Mouse (Mus musculus) limb, embryonic 15.5 days (tissue): ENCODE results near the gene Psd. TPM values are rescaled to one million over a fixed set of nuclear protein-coding genes. Genes with fewer than 3 reads are reported as not detected.

ENCODE experiments used
- ATAC-seq: fragments of 200-750 bp; cut with Nextera tagmentation; 2 replicates; pipeline ENCODE4 v1.8.0; 2017; ENCODE audit warnings: low read depth, moderate TSS enrichment; ENCODE audit not compliant: insufficient number of reproducible peaks, low FRiP score, low TSS enrichment
- H3K27ac ChIP-seq: fragments of 300-500 bp; sonication (generic); 2 replicates; pipeline ENCODE4 v1.5.1; 2015; ENCODE audit warnings: moderate library complexity, mild to moderate bottlenecking, inconsistent platforms
- H3K27me3 ChIP-seq: fragments of 300-500 bp; sonication (generic); 2 replicates; pipeline ENCODE4 v1.6.1; 2015; ENCODE audit warnings: inconsistent platforms
- H3K36me3 ChIP-seq: fragments of 300-500 bp; sonication (generic); 2 replicates; pipeline ENCODE4 v1.6.1; 2015; ENCODE audit warnings: inconsistent platforms
- H3K4me1 ChIP-seq: fragments of 300-500 bp; sonication (generic); 2 replicates; pipeline ENCODE4 v1.6.1; 2015; ENCODE audit warnings: inconsistent platforms
- H3K4me2 ChIP-seq: fragments of 300-500 bp; sonication (generic); 2 replicates; pipeline ENCODE4 v1.6.1; 2015; ENCODE audit warnings: mild to moderate bottlenecking, inconsistent platforms
- H3K4me3 ChIP-seq: fragments of 300-500 bp; sonication (generic); 2 replicates; pipeline ENCODE4 v1.5.1; 2015; ENCODE audit warnings: mild to moderate bottlenecking, inconsistent platforms
- H3K9ac ChIP-seq: fragments of 300-500 bp; sonication (generic); 2 replicates; pipeline ENCODE4 v1.6.1; 2015; ENCODE audit warnings: inconsistent platforms
- H3K9me3 ChIP-seq: fragments of 300-500 bp; sonication (generic); 2 replicates; pipeline ENCODE4 v1.6.1; 2016; ENCODE audit warnings: inconsistent platforms
- WGBS: fragments of 180-500 bp; shearing (Covaris S2); methylation state at CpG from one replicate; pipeline ENCODE4 v1.1.7; 2015; 5-methylcytosine and 5-hydroxymethylcytosine counted together
- polyA plus RNA-seq: library from polyadenylated mRNA; unstranded; fragments of >200 nt; fragmentation: Nextera tagmentation; extraction: Ambion mirVana; gene quantifications from 2 replicates; pipeline ENCODE4 v1.2.1, GENCODE M21; 2015

Gene Psd
- polyA plus RNA-seq, 1 experiment from 2014 or later = 5.8 TPM

DNA sequence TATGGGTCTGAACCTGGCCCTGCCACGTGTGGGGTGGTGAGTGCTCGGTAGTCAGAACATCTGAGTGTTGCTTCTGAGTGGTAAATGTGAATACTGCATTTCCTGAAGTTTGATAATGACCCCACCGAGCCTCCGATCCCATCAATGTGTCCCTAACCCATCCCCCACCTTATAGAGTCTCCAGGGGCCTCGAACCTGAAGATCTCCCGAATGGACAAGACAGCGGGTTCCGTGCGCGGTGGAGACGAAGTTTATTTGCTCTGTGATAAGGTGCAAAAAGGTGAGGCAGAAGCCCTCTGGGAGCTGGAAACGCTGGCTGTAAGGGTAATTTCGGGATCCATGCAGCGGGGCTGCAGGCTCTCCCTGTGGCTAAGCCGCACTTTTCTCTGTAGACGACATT, 19.2 kb downstream of the Psd start:
- 84% methylated on average over 16 of the region's 16 CpGs for WGBS

DNA sequence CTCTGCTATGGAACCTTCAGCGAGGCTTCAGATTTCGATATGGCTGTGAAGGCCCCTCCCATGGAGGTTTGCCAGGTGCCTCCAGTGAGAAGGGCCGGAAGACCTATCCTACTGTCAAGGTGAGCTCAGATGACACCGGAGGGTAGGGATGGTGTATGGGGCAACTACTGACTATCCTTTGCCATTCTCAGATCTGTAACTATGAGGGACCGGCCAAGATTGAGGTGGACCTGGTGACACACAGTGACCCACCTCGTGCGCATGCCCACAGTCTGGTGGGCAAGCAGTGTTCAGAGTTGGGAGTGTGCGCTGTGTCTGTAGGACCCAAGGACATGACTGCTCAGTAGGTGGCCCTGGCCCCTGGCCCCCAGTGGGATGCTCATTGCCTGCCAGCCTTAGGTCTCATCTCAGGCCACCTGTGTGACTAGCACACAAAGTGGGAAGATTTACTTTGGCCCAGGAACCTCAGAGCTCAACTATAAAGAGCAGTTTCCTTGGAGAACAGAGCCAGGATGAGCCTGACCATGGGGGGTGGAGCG, 20.1 kb downstream of the Psd start:
- no peak overlapping the region for H3K27ac ChIP-seq
- peaks cover 27% of the 10 kb centered on the region for H3K27me3 ChIP-seq
- peaks cover 40% of the 10 kb centered on the region for H3K4me1 ChIP-seq
- H3K4me3 ChIP-seq = no peak overlapping the region
- H3K9ac ChIP-seq = no peak overlapping the region
- no peak for ATAC-seq
- peaks cover 35% of the 10 kb centered on the region for H3K36me3 ChIP-seq
- H3K4me2 ChIP-seq = no peak overlapping the region
- no peaks in the 10 kb centered on the region for H3K9me3 ChIP-seq
- 93% methylated on average over 9 of the region's 9 CpGs for WGBS

More for the DNA sequence above, 19.2 kb downstream of the Psd start:
- no peak for ATAC-seq
- no peak overlapping the region for H3K27ac ChIP-seq
- peaks cover 40% of the 10 kb centered on the region for H3K4me1 ChIP-seq
- H3K36me3 ChIP-seq = peaks cover 44% of the 10 kb centered on the region
- no peak overlapping the region for H3K9ac ChIP-seq
- H3K9me3 ChIP-seq = no peaks in the 10 kb centered on the region
- H3K27me3 ChIP-seq = peaks cover 32% of the 10 kb centered on the region
- no peak overlapping the region for H3K4me3 ChIP-seq
- H3K4me2 ChIP-seq = no peak overlapping the region

DNA sequence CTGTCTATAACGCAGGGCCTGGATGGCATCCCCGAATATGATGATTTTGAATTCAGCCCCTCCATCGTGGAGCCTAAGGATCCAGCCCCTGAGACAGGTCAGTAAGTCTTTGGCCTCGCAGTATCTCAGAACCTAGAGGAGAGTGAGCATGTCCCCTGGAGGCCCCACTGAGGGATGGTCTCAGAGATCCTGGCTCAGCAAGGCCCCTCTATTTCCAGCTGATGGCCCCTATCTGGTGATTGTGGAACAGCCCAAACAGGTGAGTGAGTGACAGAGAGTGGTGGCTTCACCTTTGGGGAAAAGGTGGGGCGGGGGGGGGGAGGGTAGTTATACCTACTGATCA, 20.7 kb downstream of the Psd start:
- peak overlapping the region; percentile 46 for H3K9ac ChIP-seq
- H3K4me1 ChIP-seq = peaks cover 40% of the 10 kb centered on the region
- peak overlapping the region; percentile 98 for H3K4me2 ChIP-seq
- H3K27ac ChIP-seq = no peak overlapping the region
- peaks cover 29% of the 10 kb centered on the region for H3K36me3 ChIP-seq
- no peaks in the 10 kb centered on the region for H3K9me3 ChIP-seq
- WGBS = 53% methylated on average over 5 of the region's 5 CpGs
- H3K27me3 ChIP-seq = peaks cover 27% of the 10 kb centered on the region
- peak overlapping the region; percentile 71 for H3K4me3 ChIP-seq
- ATAC-seq = no peak

DNA sequence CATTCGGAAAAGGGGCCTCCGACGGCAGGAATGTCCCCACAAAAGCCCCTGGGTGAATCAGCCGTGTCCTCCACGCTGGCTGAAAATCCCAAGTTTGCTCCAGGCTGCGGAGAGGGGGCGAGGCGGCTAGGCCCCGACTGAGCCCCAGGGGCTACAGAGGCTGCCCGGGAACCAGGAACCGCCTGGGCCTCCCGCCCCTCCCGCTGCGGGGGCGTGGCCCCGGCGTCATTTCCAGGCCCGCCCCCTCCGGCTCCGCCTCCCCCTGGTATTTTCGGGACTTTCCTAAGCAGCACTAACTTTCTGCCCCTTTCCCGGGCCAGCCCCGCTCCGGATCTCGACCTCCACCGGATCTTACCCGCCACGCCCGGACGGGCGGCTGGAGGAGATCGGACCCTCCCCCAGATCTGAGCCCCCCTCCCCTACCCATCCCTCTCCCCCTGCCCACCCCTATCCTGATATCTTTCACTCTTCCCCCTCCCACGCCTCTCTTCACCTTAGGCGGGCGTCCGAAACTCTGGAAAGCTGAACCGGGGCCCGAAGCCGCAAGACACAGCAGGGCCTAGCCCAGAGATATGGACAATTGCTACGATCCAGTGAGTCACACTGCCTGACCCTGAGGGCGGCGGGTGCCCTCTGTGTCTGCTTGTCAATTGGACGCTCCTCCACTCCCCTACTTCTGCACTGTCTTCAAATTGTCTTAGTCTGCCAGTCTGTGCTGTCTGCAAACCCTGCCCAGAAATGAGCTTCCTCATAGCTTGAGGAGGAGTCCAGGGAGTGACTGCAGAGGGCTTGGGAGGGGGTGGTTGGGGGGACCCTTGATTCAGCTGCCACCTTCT, 21.3 kb downstream of the Psd start:
- peak; percentile 65 for ATAC-seq
- peaks cover 23% of the 10 kb centered on the region for H3K36me3 ChIP-seq
- H3K4me3 ChIP-seq = peak overlapping the region; percentile 71
- peak overlapping the region; percentile 80 for H3K27ac ChIP-seq
- H3K27me3 ChIP-seq = peaks cover 24% of the 10 kb centered on the region
- peak overlapping the region; percentile 98 for H3K4me2 ChIP-seq
- peak overlapping the region; percentile 46 for H3K9ac ChIP-seq
- WGBS = under 1% methylated on average over 43 of the region's 43 CpGs
- H3K4me1 ChIP-seq = peaks cover 40% of the 10 kb centered on the region
- no peaks in the 10 kb centered on the region for H3K9me3 ChIP-seq

DNA sequence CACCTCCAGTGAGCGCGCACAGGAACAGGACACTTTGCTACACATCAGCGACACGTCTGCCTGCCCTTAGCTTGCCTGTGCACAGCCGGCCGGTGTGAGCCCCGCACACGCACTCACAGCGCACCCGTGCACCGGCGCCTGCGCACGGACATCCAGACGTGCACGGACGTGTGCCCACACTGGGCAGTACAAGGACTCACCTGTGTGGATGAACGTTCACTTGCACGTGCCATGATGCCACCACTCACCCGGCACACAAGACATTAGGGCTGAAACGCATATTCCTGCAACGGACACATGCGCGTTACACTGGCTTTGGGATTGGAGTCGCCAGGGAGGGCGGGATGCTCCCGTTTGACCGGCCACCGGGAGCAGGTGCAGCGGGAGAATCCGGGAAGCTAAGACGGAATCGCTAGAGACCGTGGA, 22.0 kb downstream of the Psd start:
- Histone ChIP-seq H3K9me3 (no peaks in the 10 kb centered on the region), H3K27me3 (peaks cover 22% of the 10 kb centered on the region), H3K4me2 (peak overlapping the region; percentile 98), H3K27ac (peak overlapping the region; percentile 80), H3K9ac (peak overlapping the region; percentile 37), H3K4me3 (peak overlapping the region; percentile 71), H3K4me1 (peaks cover 40% of the 10 kb centered on the region), H3K36me3 (peaks cover 16% of the 10 kb centered on the region; the same call in 1 of the 2 replicates)
- under 1% methylated on average over 34 of the region's 34 CpGs for WGBS
- peak; percentile 22; the same call in 1 of the 2 replicates for ATAC-seq

DNA sequence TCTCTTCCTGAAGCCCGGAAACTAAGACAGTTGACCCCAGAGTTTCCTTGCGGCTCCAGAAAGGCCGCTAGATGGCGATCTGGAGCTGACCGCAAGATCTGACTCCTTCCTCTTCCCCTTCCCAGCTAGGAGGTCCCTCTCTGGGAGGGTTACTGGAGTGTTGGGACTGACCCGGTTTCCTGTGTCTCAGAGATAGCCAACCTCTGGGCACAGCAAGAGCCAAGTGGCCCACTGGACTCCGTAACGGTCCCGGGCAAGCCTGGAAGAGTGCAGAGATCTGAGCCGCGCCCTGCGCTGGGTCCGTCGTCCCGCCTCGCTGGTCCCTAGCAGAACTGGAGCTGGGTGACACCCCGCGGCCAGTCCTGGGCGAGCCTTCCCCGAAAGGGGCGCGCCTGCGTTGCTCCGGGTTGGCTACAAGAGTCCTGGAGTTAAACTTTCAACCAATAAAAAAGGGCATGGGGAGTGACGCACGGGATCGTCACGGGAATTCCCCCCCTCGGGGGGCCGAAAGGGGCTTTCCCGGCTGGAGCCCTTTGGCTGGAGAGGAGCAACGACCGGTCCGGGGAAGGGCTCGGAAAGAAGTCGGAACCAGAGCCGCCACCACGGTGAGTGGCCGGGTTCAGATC, 22.6 kb downstream of the Psd start, which contains the start of gene Nfkb2:
TSS of gene Nfkb2 (plus strand) at position 105 of the 626 bp plus-strand sequence.
- peak within 1 kb of the TSS; percentile 37 for H3K9ac ChIP-seq
- H3K9me3 ChIP-seq = no peaks in the 10 kb centered on the region
- ATAC-seq = peak; percentile 89
- peak within 1 kb of the TSS; percentile 71 for H3K4me3 ChIP-seq
- peak within 1 kb of the TSS; percentile 98 for H3K4me2 ChIP-seq
- peaks cover 37% of the 10 kb centered on the region for H3K4me1 ChIP-seq
- peak within 1 kb of the TSS; percentile 80 for H3K27ac ChIP-seq
- peaks cover 10% of the 10 kb centered on the region; the same call in 1 of the 2 replicates for H3K36me3 ChIP-seq
- WGBS = under 1% methylated on average over 39 of the region's 39 CpGs
- H3K27me3 ChIP-seq = peaks cover 20% of the 10 kb centered on the region

DNA sequence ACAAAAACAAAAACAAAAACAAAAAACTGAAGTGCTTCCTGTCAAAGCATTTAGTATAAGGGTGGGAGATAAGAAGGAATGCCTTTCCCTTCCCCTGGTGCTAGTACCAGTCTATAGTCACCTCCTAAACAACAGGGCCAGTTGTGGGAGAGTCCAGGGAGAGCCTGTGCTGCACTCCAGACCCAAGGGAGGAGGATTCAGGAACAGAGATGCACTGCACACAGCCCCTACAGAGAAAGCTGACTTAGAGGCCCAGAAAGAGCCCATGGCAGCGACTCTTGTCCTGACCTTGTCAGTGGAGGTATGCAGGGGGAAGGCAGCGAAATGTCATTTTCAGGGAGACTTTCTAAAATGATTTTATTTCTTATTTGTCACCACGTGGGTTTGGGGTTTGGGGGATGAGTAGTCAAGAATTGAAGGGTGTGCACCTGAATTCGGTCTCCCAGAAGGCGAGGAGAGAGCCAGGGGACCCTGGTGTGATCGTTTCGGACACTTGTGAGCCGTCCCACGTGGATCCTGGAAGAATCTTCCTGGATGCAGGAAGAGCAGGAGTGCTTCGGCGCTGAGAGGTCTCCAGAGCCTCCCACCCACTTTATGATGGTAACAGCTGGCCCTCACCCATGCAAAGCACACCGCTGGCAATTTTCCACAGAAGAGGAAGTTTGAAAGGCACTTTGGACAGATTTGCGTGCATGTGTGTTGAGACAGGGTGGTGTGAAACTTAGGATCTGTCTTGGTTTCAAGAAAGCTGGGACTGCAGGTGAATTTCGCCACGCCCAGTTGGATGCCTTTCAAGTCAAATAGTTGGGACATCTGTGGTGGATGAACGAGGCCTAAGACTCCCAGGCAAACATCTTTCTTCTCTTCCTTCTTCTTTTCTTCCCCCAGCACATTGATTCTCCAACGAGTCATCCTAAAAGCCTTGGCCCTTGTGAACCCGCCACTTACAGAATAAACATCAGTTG, 23.4 kb downstream of the Psd start:
- no peaks in the 10 kb centered on the region for H3K9me3 ChIP-seq
- WGBS = 52% methylated on average over 18 of the region's 18 CpGs
- H3K27ac ChIP-seq = peak overlapping the region; percentile 80
- peaks cover 29% of the 10 kb centered on the region for H3K4me1 ChIP-seq
- no peak for ATAC-seq
- peak overlapping the region; percentile 98 for H3K4me2 ChIP-seq
- peak overlapping the region; percentile 71 for H3K4me3 ChIP-seq
- no peak overlapping the region for H3K9ac ChIP-seq
- peaks cover 10% of the 10 kb centered on the region; the same call in 1 of the 2 replicates for H3K36me3 ChIP-seq
- H3K27me3 ChIP-seq = peaks cover 19% of the 10 kb centered on the region

DNA sequence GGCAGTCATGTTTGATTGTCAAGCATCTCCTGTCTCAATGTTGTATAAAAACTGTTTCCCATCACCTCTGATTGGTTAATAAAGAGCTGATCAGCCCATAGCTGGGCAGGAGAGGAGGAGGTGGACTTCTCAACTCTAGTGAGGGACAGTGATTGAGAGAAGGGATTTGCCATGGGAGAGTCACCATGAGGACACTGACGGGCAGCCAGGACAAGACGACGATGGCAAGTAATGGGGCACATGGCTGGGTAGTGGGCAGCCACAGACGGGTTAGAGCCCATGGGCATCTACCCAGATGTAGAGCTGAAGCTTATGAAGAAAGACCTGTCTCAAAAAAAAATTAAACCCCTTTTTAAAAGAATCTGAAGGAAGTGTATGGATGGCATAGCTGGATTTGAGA, 24.4 kb downstream of the Psd start:
- Histone ChIP-seq H3K27ac (no peak overlapping the region), H3K4me3 (no peak overlapping the region), H3K36me3 (peaks cover 5% of the 10 kb centered on the region; the same call in 1 of the 2 replicates), H3K4me2 (no peak overlapping the region), H3K4me1 (peaks cover 28% of the 10 kb centered on the region), H3K9ac (no peak overlapping the region), H3K9me3 (no peaks in the 10 kb centered on the region), H3K27me3 (peaks cover 9% of the 10 kb centered on the region)
- WGBS = 89% methylated on average over 4 of the region's 4 CpGs
- ATAC-seq = no peak

DNA sequence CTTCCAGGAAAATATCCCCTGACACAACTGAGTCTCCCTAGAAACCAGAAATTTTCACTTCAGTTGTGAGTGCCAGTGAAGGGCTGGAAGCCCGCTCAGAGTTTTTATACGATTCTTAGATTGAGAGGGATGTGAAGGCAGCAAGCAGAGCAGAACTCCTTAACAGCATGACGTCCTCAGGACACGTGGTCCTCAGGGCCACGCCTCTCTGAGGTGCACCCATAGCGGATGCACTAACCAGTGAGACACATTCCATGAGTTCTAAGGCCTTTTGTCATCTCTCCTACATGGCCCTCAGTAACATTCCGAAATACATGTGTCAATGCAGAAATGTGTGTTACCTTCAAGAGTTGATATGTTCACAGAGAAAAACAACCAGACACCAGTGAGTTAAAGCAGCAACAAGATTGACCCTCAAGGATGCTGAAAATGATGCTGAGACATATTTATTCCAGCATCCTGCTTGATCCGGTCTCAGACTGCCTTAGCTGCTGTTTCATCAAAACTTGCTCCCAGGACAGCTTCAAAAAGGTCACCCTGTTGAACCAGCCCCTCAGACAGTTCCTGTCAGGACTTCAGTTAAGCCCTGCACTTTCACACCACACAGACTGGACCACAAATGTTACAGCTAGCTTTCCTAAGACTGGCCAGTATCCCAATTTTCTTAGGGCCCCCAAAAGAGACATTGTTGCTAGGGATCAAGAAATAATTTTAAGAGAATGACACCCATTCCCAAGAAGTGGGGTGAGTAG, 26.5 kb downstream of the Psd start:
- no peak for ATAC-seq
- Histone ChIP-seq H3K36me3 (no peaks in the 10 kb centered on the region), H3K9me3 (no peaks in the 10 kb centered on the region), H3K4me3 (no peak overlapping the region), H3K27ac (no peak overlapping the region), H3K27me3 (no peaks in the 10 kb centered on the region), H3K4me1 (peaks cover 15% of the 10 kb centered on the region), H3K4me2 (no peak overlapping the region), H3K9ac (no peak overlapping the region)
- WGBS = 34% methylated on average over 8 of the region's 8 CpGs

DNA sequence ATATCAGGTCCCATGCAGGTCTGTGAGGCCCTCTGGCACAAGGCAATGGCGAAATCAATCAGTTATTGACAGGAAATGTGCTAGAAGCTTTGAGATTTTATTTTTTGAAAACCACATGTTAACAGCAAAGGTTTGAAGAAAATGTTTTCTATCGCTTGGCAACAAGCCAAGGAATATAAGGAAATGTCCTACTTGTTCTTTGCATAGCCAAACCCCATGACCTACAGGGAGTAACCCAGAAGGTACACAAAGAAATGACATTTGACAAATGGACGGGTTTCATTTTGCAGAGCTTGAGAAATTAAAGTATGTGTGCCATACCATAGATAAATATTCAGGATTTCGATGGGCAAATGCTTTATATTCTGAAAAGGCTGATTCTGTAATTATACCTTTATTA, 30.0 kb downstream of the Psd start:
- no peaks in the 10 kb centered on the region for H3K9me3 ChIP-seq
- H3K4me1 ChIP-seq = no peaks in the 10 kb centered on the region
- WGBS = 70% methylated on average over 4 of the region's 4 CpGs
- no peaks in the 10 kb centered on the region for H3K36me3 ChIP-seq
- H3K27me3 ChIP-seq = no peaks in the 10 kb centered on the region; the same call in 1 of the 2 replicates
- no peak overlapping the region for H3K27ac ChIP-seq
- ATAC-seq = no peak
- H3K9ac ChIP-seq = no peak overlapping the region
- H3K4me3 ChIP-seq = no peak overlapping the region
- H3K4me2 ChIP-seq = no peak overlapping the region
